Mouse (Mus musculus): ENCODE measurements at regions not wholly inside any gene's neighbourhood (a gene's known extent, or its start where the extent isn't known, plus 50 kb on each side); places are given as distances from the start of the nearest gene placed in this dataset.

DNA sequence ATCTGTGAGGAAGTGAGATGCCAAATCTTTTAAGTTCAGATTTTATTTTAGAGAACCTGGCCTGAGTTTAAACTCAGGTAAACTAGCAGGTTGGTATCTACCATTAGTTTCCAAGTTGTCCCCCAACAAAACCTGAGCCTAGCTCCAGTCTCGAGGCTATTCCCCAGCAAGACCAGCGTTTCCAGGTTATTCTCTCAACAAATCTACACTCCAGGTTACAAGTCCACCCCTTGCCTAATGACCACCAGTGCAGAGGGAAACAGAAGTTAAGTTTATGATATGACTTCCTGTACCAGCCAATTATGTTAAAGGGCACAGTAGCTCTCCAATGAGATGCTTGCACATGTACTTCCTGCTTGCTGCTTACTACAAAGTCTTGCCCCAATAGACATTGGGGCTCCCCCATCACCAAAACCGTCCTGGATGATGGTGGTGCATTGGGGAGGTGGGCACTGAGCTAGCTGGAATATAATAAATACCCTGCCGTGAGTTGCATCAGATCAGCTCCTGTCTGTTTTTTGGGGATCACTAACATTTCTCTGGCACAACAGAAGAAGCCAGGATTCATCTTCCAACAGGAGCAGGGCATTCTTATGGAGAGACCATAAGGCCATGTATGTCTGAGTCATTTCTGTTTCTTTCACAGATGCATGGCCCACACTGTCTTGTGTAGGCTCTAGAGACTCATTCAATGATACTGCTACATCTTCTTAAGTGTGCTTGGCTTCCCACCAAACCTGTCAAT lies 111.2 kb upstream of the Cpsf6 start:
- TF ChIP-seq GATA4 (IDR thresholded peaks at IDR 0.05; ENCODE audit: insufficient replicate concordance, low read length) = no peak

DNA sequence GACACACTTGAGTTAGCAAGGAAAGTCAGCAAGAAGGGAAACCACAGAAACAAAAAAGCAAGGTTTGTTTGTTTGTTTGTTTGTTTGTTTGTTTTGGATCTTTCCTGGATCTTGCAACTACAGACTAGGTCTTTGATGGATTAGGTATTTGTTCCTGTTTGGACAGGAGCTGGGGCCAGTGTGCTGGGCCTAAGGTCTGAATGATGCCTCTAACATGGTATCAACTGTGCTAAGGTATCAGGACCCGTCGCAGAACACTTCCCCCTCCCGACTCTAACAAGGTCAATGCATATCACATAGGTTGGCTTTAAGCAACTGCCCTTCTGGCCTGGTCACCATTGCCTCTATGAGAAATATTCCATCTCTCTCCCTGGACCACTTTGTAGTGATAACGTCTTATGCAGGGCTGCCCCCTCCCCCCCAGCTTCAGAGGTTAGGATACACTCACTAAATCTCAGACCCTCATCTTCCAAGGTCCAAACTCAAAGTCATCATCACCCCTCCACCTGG lies 103.3 kb upstream of the Cpsf6 start:
- TF ChIP-seq GATA4 (IDR thresholded peaks at IDR 0.05; ENCODE audit: insufficient replicate concordance, low read length) = no peak

DNA sequence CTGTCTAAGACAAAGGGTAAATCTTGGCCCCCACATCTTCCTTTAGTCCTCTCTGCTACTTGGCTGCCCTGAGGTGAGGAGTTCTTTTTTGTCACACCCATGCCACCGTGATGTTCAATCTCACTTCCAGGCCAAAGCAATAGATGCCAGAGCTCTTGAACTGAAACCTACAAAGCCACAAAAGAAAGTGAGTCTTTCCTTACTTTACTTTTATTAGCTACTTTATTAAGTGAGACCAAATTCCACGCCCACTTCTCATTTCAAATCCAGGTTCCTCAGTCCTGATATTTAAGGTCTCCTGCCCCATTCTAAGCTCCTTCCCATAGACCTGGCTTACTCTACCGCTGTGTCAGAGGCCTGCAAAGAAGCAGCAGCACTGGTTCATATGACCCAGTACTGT lies 102.5 kb upstream of the Cpsf6 start:
- no peak for TF ChIP-seq GATA4 (IDR thresholded peaks at IDR 0.05; ENCODE audit: insufficient replicate concordance, low read length)

DNA sequence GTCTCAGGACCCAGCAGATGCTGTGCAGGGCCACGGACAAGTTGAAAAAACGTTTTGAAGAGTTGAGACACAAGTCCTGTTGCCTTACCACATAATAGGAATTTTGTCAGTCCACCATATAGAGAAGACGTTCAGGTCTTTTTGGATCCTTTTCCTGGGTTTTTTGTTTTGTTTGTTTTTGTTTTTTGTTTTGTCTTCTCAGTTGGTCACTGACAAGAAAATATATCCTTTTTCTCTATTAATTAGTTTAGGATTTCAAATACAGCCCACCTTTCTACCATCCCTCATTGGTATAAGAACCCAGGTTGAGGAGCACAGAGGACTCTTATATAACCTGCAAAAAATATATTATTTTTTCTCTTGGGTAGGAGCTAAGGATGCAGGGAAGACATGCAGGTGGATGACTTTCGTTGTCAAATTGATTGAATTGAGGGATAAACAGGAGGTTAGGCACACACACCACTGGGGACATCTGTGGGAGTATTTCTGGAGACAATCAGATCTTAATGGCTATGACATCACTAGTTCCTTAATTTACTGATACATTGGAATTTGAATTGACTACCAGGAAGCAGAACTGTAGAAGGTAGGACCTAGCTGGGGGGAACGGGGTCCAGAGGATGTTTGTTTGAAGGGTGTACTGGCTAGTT lies 101.7 kb upstream of the Cpsf6 start:
- no peak for TF ChIP-seq GATA4 (IDR thresholded peaks at IDR 0.05; ENCODE audit: insufficient replicate concordance, low read length)

DNA sequence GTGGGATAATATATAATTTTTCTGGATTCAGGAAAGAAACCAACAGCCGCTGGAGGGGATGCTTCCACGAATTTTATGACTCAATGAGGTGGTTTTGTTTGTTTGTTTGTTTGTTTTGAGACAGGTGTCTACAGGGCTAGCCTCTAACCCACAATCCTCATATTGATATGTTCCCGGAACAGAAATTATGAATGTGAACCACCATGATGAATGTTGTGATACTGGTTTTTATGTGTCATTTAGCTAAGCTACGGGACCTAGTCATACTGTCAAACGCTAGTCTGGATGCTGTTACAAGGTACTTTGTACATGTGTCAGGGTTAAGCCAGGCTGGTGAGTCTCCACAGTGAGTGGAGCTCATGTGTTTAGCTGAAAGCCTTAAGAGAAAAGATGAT lies 100.6 kb upstream of the Cpsf6 start:
- TF ChIP-seq GATA4 (IDR thresholded peaks at IDR 0.05; ENCODE audit: insufficient replicate concordance, low read length) = no peak

DNA sequence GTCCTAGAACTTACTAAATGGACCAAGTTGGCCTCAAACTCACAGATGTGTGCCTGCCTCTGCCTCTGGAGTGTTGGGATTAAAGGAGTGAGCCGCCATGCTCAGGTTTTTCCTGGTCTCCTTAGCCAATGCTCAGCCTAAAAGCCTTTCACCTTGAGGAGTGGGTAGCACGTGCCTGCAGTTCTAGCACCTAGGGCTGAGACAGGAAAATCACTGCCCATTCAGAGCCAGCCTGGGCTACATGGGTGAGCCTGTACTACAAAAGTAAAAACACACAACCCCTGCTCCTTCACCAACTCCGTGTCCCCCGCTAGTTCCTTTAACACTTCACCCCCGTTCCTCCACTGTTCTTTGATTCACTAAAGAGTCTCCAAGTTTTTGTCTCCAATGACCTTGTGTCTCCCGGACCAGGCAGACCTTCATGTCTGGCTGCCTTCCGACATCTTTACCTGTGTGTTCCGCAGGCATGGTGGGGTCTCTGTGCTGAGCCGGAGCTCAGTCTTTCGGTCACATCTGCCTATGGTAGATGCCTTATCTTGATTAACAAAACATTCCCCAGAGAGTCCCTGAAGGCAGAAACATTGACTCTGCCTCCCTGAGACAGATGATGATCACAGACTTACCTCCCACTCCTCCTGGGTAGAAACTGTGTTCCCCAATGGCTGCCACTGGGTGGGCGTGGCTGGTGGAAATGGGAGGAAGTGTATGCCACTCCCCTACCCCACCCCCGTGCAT lies 100.1 kb upstream of the Cpsf6 start:
- no peak for TF ChIP-seq GATA4 (IDR thresholded peaks at IDR 0.05; ENCODE audit: insufficient replicate concordance, low read length)

DNA sequence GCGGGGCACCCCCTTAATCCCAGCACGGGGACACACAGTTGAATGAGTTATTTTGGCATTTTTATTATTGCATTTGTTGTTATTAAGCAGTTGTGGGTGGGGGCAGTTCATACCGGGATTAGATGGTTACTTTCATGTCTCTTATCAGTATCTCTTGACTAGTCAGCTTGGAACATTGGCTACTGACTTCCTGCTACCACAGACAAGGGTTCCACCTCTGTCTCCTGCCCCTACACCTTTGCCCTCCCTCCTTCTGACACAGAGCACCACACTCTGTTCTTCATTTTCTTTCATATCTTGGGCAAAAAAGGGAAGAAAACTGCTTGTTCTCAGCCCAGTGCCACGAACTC lies 99.1 kb upstream of the Cpsf6 start:
- TF ChIP-seq GATA4 (IDR thresholded peaks at IDR 0.05; ENCODE audit: insufficient replicate concordance, low read length) = no peak

DNA sequence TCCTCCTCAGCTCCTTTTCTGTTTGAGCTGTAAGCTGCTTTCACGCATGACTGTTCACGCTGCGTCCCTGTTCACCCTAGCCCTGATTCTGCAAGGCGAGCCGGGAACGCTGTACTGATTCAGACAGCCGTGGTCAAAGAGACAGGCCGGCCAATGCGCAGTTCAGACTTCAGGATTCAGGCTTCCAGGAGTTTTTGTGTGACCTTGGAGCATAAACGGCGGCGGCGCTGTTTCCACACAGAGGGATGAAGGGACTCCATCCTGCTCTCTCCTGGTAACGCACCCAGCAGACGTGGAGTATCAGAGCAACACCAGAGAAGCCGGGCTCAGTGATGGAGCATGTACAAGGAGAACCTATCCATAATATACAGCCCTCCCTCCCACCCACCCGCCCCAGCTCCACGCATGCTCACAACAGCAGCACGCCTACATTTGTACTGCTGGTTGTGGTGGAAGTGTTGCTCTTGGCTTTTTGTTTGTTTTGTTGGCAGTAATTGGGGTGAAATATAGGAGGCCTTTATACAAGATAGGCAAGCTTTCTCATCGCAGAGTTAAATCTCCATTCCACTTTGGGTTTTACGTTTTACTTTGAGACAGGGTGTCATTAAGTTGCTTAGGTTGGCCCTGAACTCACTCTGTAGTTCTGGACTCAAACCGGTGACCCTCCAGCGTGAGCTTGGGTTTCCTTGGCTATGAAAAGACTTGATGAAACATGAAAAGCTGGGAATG lies 98.6 kb upstream of the Cpsf6 start:
- TF ChIP-seq GATA4 (IDR thresholded peaks at IDR 0.05; ENCODE audit: insufficient replicate concordance, low read length) = no peak

DNA sequence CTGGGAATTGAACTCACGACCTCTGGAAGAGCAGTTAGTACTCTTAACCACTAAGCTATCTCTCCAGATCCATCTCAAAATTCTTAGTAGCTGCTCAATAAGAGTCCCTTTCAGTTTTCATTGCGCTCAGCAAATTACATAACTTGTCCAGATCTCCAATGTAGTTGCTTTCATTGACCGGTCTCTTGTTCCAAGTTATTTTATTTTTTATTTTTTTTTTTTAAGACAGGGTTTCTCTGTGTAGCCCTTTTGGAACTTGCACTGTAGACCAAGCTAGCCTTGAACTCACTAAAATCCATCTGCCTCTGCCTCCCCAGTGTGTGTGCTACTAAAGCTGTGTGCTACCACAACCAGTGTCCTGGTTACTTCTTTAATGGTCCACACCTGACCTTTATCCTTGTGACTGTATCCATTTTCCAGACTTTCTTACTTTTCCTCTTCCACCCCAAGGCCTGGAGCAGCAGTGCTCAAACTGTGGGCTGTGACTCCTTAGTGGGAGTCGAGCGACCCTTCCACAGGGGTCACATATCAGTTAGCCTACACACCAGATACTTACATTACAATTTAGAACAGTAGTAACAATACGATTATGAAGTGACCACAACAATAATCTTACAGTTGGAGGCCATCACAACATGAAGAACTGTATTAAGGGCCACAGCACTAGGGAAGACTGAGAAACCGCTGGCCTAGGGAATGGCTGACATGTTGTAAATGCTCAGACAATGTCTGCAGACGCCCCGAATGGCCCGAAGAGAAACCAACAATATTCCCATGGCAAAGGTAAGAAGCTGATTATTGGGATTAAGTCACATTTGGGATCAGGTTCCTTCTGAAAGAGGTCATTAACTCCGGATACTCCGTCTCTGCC lies 97.8 kb upstream of the Cpsf6 start:
- TF ChIP-seq GATA4 (IDR thresholded peaks at IDR 0.05; ENCODE audit: insufficient replicate concordance, low read length) = no peak

DNA sequence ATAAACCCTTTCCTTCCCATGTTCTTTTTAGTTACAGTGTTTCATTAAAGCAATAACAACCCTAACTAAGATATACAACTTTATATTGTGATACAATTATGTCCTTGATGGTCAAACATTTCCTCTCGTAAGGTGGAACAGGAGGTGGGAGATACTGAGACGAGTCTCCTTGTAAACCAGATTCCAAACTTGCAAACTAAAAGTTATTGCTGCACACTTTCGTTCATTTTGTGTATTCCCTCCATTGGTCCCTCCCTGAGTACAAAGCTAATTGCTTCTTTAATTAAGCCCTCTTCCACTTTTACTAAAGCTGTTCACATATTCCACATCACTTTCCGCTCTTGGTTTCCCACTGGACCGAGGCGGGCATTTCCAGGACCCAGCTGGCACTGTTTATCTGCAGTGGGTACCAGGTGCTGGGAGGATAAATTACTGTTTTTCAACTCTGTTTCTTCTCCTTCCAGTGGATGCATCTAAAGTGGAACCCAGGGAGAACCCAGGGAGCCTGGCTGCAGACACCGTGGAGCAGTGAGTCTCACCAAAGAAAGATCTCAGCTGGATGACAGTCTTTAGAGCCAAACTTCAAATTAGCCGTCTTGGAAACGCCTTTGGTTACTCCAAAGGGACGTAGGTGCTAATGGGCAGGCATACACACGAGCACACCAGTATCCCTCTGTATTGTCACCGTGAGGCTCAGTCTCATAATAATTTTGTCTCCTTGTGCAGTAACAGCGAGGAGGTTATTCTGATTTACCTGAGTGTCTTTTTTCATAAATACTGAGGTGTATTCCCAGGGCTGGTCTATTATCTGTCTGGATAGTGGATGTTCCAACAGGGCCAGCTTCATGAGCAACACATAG lies 95.5 kb upstream of the Cpsf6 start:
- no peak for TF ChIP-seq GATA4 (IDR thresholded peaks at IDR 0.05; ENCODE audit: insufficient replicate concordance, low read length)

DNA sequence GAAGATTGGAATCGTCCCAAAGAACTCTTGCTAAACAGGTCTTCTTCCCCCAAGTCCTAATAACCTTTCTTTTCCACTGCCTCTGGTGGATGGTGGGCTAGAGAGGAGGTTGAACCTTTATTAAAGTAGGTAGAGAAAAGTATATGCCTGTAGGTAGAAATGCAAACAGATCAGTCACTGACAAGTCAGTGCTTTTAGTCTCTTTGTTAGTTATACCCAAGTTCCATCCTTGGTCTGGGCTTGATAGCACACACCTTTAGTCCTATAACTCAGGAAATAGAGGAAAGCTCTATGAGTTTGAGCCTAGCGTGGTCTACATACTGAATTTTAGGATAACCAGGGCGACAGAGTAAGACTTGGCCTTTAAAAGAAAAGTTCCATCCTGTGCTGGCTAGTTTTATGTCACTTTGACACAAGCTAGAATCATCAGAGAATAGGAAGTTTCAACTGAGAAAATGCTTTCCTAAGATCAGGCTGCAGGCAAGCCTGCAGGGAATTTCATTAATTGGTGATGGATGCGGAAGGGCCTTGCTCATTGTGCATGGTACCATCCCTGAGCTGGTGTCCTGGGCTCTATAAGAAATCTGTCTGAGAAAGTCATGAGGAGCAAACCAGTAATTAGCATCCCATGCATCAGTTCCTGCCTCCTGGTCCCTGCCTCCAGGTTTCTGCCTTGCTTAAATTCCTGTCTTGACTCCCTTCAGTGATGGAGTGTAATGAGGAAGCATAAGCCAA lies 94.7 kb upstream of the Cpsf6 start:
- no peak for TF ChIP-seq GATA4 (IDR thresholded peaks at IDR 0.05; ENCODE audit: insufficient replicate concordance, low read length)

DNA sequence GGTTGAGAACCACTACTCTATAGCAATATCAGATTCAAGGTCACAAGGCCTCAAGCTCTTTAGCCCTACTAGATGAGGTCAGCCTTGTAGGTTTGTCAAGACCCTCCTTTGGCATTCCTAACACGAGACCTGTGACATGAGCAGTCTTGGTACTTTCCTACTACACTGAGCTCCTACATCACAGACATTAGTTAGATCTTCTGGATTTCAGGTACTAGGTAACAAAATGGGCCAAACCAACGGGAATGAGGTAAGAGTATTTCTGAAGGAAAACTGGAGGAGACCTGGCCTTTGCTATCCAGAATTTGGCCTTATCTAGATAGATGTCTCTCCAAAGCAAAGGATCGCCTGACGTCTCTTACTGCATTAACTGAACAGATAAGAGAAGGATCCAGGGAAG lies 93.7 kb upstream of the Cpsf6 start:
- TF ChIP-seq GATA4 (IDR thresholded peaks at IDR 0.05; ENCODE audit: insufficient replicate concordance, low read length) = no peak

DNA sequence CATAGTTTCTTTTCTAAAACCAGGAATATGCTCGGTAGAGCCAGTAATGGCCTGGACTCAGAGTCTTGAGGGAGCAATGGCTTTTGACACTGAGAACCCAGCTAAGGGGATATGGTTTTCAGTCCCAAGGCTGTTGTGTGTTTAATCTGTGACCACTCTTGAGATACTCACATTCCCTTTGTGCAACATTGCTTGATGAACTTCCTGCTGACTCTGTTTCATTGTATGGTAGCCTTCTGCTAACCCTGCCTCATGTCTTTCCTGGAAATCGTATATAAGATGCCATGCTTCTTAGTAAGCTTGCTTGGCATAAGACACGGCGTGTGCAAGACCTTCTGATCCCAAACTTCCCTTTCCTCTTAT lies 92.7 kb upstream of the Cpsf6 start:
- peak; percentile 19; the same call in 1 of the 2 replicates for TF ChIP-seq GATA4 (IDR thresholded peaks at IDR 0.05; ENCODE audit: insufficient replicate concordance, low read length)

Data from liver, adult (tissue).